Mouse (Mus musculus) neural tube, embryonic 11.5 days (tissue): Measurements from ENCODE around the gene Gm37596. TPM values are rescaled to one million over a fixed set of nuclear protein-coding genes. Genes with fewer than 3 reads are reported as not detected.
"Not testable (repeated sequence)": the region's sequence is repeated elsewhere in the genome, so short reads cannot be mapped to it uniquely, and the experiment has no call there.

ENCODE experiments used
- ATAC-seq: fragments of 200-750 bp; cut with Nextera tagmentation; 2 replicates; pipeline ENCODE4 v1.8.0; 2017; ENCODE audit warnings: moderate number of reproducible peaks, mild to moderate bottlenecking, moderate TSS enrichment, moderate library complexity; ENCODE audit not compliant: insufficient read depth, low FRiP score, low TSS enrichment
- DNase-seq: peaks from one replicate; pipeline ENCODE4 v3.0.0-alpha.2; 2015; ENCODE audit warnings: low spot score
- H3K27ac ChIP-seq: fragments of 300-500 bp; sonication (generic); 2 replicates; pipeline ENCODE4 v1.5.1; 2014; ENCODE audit warnings: low read depth, mild to moderate bottlenecking, low read length
- H3K27me3 ChIP-seq: fragments of 300-500 bp; sonication (generic); 2 replicates; pipeline ENCODE4 v1.6.1; 2014; ENCODE audit warnings: mild to moderate bottlenecking, low read length, mixed read lengths; ENCODE audit not compliant: control insufficient read depth, insufficient read depth
- H3K36me3 ChIP-seq: fragments of 300-500 bp; sonication (generic); 2 replicates; pipeline ENCODE4 v1.6.1; 2014; ENCODE audit warnings: mild to moderate bottlenecking, low read length, moderate library complexity, mixed read lengths; ENCODE audit not compliant: control insufficient read depth, insufficient read depth
- H3K4me1 ChIP-seq: fragments of 300-500 bp; sonication (generic); 2 replicates; pipeline ENCODE4 v1.6.1; 2014; ENCODE audit warnings: low read length, mixed read lengths; ENCODE audit not compliant: control insufficient read depth, insufficient read depth
- H3K4me2 ChIP-seq: fragments of 300-500 bp; sonication (generic); 2 replicates; pipeline ENCODE4 v1.6.1; 2014; ENCODE audit warnings: low read depth, mild to moderate bottlenecking, moderate library complexity
- H3K4me3 ChIP-seq: fragments of 300-500 bp; sonication (generic); 2 replicates; pipeline ENCODE4 v1.5.1; 2014; ENCODE audit warnings: low read depth, low read length
- H3K9ac ChIP-seq: fragments of 300-500 bp; sonication (generic); 2 replicates; pipeline ENCODE4 v1.6.1; 2014; ENCODE audit warnings: mild to moderate bottlenecking, low read length
- H3K9me3 ChIP-seq: fragments of 300-500 bp; sonication (generic); 2 replicates; pipeline ENCODE4 v1.6.1; 2016; ENCODE audit warnings: low read length; ENCODE audit not compliant: control insufficient read depth
- WGBS: fragments of 180-500 bp; shearing (Covaris S2); extraction: QIAGEN DNeasy Blood & Tissue Kit; methylation state at CpG from one replicate; pipeline ENCODE4 v1.1.7; 2014; 5-methylcytosine and 5-hydroxymethylcytosine counted together
- polyA plus RNA-seq: library from polyadenylated mRNA; unstranded; fragments of >200 nt; fragmentation: Nextera tagmentation; extraction: Ambion mirVana; gene quantifications from 2 replicates; pipeline ENCODE4 v1.2.1, GENCODE M21; 2014

The Gm37596 gene
- polyA plus RNA-seq: not detected in 2 replicates

DNA sequence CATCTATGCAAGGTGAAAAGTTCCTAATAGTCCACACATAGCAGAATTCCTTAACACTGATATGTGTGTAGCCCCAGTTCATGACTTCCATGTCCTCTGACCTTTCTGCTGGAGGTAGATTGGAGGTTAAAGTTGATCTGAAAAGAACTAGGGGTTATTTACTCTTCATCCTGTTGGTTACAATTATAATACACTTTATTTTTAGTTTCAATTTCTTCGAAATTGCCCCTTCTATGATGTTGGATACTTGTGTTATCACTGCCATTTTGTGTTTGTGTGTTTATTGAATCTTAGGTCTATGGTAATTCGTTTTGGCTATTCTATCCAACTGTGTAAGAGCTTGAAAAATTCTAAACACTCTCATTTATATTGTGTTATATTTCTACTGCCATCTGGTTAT lies at the start of gene Gm37596:
Gene Gm37596, minus strand, starts transcription at position 101 of the 400 bp plus-strand sequence.
- not testable (repeated sequence) for H3K9me3 ChIP-seq, ATAC-seq, H3K27ac ChIP-seq, H3K36me3 ChIP-seq, H3K4me3 ChIP-seq, H3K4me2 ChIP-seq, DNase-seq, H3K4me1 ChIP-seq, H3K27me3 ChIP-seq, H3K9ac ChIP-seq
- 69% methylated on average over 1 of the region's 2 CpGs for WGBS

DNA sequence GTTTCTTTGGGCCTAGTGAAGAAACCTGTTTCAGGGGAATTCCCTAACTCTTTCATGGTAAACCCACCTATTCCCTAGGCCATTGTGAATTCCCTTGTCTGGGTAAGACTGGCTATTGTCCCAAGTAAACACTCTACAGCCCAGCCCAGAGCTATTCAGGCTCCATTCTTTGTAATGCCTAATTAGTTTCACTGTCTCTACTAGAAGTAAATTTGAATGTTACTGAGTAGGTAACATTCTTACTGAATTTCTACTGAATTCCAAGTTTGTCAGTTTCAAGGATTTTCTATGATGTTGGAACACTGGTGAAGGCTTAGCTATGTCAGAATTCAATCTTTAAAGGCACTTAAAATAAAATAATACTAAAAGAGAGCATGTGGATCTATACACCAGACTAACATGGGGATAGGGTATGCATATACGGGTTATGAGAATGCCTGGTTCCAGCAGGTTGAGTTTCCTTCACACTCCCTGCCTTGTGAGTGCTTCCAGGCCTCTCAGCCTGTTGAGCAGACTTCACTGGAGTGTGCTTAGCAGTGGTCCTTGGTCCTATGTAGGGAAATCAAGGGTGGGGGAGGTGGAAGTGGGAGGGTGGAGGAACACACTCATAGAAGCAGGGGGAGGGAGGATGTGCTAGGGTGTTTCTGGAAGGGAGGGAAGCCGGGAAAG lies 16.2 kb upstream of the Gm37596 start:
- not testable (repeated sequence) for DNase-seq, H3K27me3 ChIP-seq, H3K4me2 ChIP-seq, H3K4me1 ChIP-seq, H3K9ac ChIP-seq, H3K4me3 ChIP-seq, H3K9me3 ChIP-seq, H3K36me3 ChIP-seq, H3K27ac ChIP-seq, ATAC-seq
- 85% methylated on average over 2 of the region's 2 CpGs for WGBS

- not testable (repeated sequence) for H3K27me3 ChIP-seq, H3K36me3 ChIP-seq, H3K9me3 ChIP-seq, ATAC-seq, DNase-seq, H3K4me1 ChIP-seq, H3K4me2 ChIP-seq, H3K27ac ChIP-seq, H3K4me3 ChIP-seq, H3K9ac ChIP-seq
- 76% methylated on average over 2 of the region's 4 CpGs for WGBS
These were observed 16.7 kb downstream of the Gm37596 start, which contains the start of gene Tdpoz1 for GRCm38 (mm10) chr3:93676210-93676609. Gene Tdpoz1, minus strand, starts transcription at chr3:93676310.

DNA sequence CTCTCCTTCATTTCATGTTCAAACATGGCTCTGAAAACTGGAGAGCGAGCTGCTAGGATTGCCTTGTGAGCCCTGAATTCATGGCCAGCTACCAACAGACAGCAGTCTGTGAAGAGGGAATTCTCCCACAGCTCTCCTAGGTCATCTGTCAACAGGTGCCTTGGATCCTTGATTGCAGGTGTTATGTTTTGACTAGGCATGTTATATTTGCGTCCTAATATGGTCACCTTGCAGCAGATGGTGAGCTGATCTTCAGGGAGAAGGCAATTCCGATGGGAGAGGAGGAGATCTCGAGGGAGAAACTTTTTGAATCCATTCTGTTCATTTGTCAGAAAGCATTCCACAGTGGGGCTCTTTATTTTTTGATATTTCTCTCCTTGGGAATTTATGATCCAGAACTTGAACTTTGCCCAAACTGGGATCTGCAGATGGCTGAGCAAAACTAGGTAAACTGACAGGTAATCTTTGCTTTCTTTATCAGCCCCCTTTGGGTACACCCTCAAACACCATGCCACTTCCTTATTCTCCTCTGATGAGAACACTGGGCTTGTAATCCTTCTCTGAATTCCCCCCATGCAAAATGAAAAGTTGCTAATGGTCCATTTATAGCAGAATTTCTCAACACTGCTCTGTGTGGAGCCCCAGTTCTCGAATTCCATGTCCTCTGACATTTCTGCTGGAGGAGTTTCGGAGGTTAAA lies 21.9 kb downstream of the Gm37596 start:
- H3K4me3 ChIP-seq, H3K4me2 ChIP-seq, DNase-seq, H3K9me3 ChIP-seq, H3K36me3 ChIP-seq, H3K27ac ChIP-seq, H3K27me3 ChIP-seq, H3K9ac ChIP-seq, ATAC-seq, H3K4me1 ChIP-seq: not testable (repeated sequence)
- WGBS: 90% methylated on average over 5 of the region's 6 CpGs

DNA sequence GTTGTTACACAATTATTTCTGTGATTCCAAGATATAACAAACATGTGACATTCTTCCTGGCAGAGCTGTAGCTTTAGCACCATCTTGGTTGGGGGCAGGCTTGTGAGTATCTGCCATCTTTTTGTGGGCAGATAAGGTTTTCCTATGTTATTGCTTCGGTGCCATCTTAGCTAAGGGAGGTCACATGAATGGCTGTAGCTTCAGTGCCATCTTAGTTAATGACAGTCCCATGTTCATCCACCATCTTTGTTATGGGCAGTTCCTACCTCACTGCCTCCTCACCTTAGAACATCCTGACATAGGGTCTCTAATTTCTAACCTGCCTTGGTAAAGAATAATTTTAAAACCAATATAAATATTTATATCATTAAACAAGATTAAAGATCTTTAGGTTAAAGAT lies 38.6 kb downstream of the Gm37596 start:
- no peak for DNase-seq
- no peak for ATAC-seq
- no peak overlapping the region for H3K4me3 ChIP-seq

GRCm38 (mm10) chr3:93652586-93652985 lies 40.3 kb downstream of the Gm37596 start, which contains the start of gene Tdpoz2:
Gene Tdpoz2, minus strand, starts transcription at chr3:93652686.
- H3K9ac ChIP-seq: no peak within 1 kb of the TSS
- H3K4me1 ChIP-seq: no peaks in the 10 kb centered on the region
- H3K27me3 ChIP-seq: no peaks in the 10 kb centered on the region
- no peak within 1 kb of the TSS for H3K4me3 ChIP-seq
- H3K36me3 ChIP-seq: no peaks in the 10 kb centered on the region
- no peak within 1 kb of the TSS for H3K4me2 ChIP-seq
- ATAC-seq (no peak), DNase-seq (no peak)
- H3K9me3 ChIP-seq: no peaks in the 10 kb centered on the region
- 85% methylated on average over 3 of the region's 3 CpGs for WGBS
- H3K27ac ChIP-seq: no peak within 1 kb of the TSS

More for the DNA sequence above, 38.6 kb downstream of the Gm37596 start:
- H3K4me2 ChIP-seq: no peak overlapping the region
- no peak overlapping the region for H3K9ac ChIP-seq
- no peaks in the 10 kb centered on the region for H3K27me3 ChIP-seq
- no peaks in the 10 kb centered on the region for H3K36me3 ChIP-seq
- no peaks in the 10 kb centered on the region for H3K4me1 ChIP-seq
- no peak overlapping the region for H3K27ac ChIP-seq
- no peaks in the 10 kb centered on the region for H3K9me3 ChIP-seq
- 80% methylated on average over 1 of the region's 1 CpGs for WGBS

Other genes with a start within 250 kb of the Gm37596 start
- gene Tchhl1, start 224.3 kb downstream of the Gm37596 start, polyA plus RNA-seq: not detected in 2 replicates
- 282 and 313 TPM in 2 replicates for gene S100a11, start 172.6 kb downstream of the Gm37596 start, polyA plus RNA-seq
- gene S100a10, start 138.0 kb downstream of the Gm37596 start, polyA plus RNA-seq: 202 and 203 TPM in 2 replicates
- gene Tdpoz2, start 40.4 kb downstream of the Gm37596 start, polyA plus RNA-seq: not detected in 2 replicates
- gene Tdpoz1, start 16.8 kb downstream of the Gm37596 start, polyA plus RNA-seq: not detected in 2 replicates
- not detected in 2 replicates for gene Gm5773, start 79.9 kb upstream of the Gm37596 start, polyA plus RNA-seq
- gene Tdpoz4, start 103.3 kb upstream of the Gm37596 start, polyA plus RNA-seq: not detected in 2 replicates
- gene Tdpoz3, start 132.9 kb upstream of the Gm37596 start, polyA plus RNA-seq: not detected in 2 replicates